Mouse (Mus musculus) retina, postnatal 1 day (tissue): ENCODE results near the gene Kcnq1.

Experiments
- DNase-seq: peaks from one replicate; pipeline ENCODE4 v3.0.0-alpha.2; 2012

The Kcnq1 gene

GRCm38 (mm10) chr7:143138789-143139188 is 32.6 kb downstream of the Kcnq1 start:
- peak; percentile 79 for DNase-seq

- no peak for DNase-seq
These were observed 33.8 kb downstream of the Kcnq1 start for GRCm38 (mm10) chr7:143139932-143140331.

GRCm38 (mm10) chr7:143142680-143143079 is 36.5 kb downstream of the Kcnq1 start:
- DNase-seq: no peak

DNA sequence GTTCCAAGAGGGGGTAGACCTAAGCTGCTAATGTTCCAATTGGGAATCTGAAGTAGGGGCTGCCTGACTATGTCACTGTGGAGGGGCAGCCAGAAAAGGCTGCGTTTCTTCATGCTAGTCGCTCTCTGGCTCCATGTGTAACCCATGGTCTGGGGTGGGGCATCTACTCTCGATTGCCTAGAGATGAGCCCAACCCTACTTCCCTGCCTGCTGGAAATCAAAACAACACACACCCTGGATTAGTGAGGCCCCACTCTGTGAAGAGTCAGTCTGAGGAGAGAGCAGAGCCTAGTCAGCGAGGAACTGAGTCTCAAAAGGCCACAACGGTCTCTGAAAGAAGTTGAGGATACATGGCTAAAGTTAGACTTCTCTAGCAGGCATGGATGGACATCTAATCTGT is 40.9 kb downstream of the Kcnq1 start:
- no peak for DNase-seq

GRCm38 (mm10) chr7:143151171-143151570 is 45.0 kb downstream of the Kcnq1 start:
- peak; percentile 73 for DNase-seq

- DNase-seq: peak; percentile 76
These were observed 46.2 kb downstream of the Kcnq1 start for GRCm38 (mm10) chr7:143152350-143152749.

DNA sequence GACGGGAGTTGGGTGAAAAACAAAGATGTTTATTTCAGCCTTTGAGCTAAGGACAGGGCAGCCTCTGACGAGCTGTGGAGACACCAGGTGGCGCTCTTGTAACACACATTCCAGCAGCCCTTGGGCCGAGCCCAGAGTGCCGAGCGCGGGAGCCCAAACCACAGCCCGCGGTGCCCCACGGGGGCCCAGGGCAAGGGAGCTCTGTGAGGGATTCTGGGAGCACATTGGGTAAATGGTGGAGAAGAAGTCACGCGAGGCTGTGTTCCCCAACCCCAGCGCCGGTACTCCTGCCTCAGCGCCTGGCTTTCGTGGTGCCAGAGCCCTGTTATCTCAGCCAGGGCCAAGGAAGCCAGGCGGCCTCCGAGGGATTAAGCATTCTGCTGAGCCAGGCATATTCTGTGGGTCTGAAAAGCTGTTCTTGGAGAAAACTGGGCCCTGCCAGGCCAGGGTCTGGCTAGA is 47.8 kb downstream of the Kcnq1 start:
- DNase-seq: peak; percentile 89

DNA sequence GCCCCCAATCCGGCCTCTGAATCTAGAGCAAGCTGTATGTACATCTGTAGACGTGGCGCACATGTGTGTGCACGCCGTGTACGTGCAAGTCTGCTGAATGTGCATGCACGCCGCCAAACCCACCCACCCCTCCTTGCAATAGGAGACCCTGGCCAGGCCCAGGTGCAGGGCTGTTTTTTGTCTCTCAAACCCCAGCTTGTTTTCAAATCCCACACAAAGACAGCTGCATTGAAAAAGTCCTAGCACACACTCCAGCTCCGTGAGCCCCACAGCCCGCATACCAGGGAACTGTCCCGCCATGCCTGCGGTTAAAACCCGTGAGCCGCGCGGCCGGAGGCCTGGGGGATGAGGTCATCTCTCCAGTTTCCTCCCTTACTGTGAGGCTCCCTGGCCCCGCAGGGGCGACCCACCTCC is 48.3 kb downstream of the Kcnq1 start:
- peak; percentile 64 for DNase-seq

GRCm38 (mm10) chr7:143155257-143155656 is 49.1 kb downstream of the Kcnq1 start:
- DNase-seq: no peak

DNA sequence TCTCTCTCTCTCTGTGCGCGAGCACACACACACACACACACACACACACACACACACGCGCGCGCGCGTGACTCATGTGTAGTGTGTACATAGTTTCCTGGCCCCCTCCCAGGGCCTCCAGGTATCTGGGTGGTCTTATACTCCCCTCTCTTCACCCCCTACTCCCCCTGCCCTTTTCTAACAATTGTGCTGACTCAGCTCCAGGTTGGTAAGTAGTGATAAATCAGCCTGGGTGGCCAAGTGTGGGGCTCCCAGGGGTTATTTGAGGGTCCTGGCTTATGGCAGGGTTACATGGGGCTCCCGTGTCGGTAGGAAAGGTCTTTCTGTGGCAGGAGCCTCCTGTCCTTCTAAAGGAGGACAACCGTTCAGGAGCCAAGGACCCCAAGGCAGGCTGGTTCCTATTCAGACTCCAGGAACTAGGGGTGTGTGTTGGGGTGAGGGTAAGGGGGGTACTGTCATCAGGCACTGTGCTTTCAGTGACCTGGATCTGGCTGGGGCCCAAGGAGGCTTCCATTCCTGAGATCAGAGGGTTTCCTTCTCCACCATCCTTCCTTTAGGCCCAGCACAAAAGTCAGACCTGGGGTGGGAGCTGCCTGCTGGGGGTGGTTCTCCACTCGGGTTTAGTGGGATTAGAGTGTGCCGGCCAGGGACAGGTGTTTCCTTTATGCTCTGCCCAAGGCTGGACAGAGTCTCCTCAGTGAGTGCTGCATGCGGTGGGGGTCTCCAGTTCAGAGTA is 52.7 kb downstream of the Kcnq1 start:
- peak; percentile 43 for DNase-seq

DNA sequence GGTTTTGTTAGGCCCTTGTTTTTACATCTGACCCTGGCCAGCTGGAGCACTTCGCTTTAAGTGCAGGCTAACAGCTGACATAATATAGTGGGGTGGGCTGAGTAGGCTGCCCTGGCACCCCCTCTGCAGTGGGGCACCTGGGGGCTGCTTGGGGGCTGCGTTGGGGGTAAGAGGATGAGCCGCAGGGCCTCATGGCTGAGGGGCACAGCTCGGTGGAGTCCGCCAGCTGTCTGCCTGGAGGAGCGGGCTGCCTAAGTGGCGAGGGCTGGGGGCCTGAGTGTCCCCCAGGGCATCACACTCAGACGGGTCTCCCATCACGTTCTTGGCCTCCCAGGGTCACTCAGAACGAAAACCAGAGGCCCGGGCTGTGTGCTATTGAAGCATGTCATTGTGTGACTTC is 53.3 kb downstream of the Kcnq1 start:
- DNase-seq: peak; percentile 39

GRCm38 (mm10) chr7:143160057-143160456 is 53.9 kb downstream of the Kcnq1 start:
- no peak for DNase-seq

GRCm38 (mm10) chr7:143162051-143162450 is 55.9 kb downstream of the Kcnq1 start:
- DNase-seq: no peak

- DNase-seq: no peak
These were observed 57.9 kb downstream of the Kcnq1 start for GRCm38 (mm10) chr7:143164074-143164473.

GRCm38 (mm10) chr7:143165687-143166265 is 59.6 kb downstream of the Kcnq1 start:
- no peak for DNase-seq

DNA sequence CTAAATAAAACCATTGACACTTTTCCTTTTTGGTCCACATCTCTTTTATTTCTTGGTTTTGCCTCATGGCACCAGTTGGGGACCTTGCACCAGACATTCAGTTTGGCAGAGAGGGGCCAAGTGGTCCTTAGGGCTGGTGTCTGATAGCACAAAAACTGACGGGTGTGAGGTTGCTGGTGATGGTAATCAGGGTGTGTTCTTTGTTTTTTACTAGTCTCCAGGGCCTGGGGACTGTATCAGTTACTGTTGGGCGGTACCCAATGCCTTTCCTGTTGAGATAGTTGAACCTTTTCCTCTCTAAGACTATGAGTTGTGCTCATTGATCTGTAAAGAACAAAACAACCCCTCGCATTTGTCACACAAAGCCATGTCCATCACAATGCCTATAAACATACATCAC is 61.1 kb downstream of the Kcnq1 start:
- DNase-seq: no peak

GRCm38 (mm10) chr7:143169371-143169770 is 63.2 kb downstream of the Kcnq1 start:
- DNase-seq: no peak

DNA sequence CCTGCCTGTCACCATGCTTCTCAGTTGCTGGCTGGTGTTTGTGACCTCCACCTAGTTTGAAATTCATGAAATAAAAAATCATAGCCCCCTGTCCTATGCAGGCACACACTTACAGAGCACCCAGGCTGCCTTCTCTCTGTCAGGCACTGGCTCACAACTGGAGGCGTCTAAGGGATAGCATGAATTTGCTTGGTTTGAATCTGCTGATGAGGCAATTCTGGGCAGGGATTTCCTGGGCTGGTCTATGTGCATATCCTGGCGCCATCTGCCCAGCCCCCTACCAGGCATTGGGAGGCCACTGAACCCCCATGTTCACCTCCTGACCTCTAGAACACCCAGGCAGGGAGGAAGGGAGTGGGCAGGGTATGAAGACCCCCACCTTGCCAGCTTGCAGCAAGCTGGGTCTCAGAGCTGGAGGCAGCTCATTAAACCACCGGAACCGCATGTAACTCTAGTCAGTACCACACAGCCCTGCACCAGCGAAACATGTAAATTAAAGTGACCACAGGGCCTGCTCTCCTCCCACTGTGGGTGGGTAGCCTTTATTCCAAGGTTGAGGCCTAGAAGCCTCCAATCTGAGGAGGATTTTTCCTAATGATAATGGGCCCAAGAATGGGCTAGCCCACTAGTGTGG is 66.9 kb downstream of the Kcnq1 start:
- DNase-seq: no peak

- peak; percentile 81 for DNase-seq
These were observed 68.5 kb downstream of the Kcnq1 start for GRCm38 (mm10) chr7:143174633-143175032.

- DNase-seq: peak; percentile 35
These were observed 72.7 kb downstream of the Kcnq1 start for GRCm38 (mm10) chr7:143178831-143179230.

- peak; percentile 12 for DNase-seq
These were observed 74.6 kb downstream of the Kcnq1 start for GRCm38 (mm10) chr7:143180761-143181160.

- DNase-seq: no peak
These were observed 75.1 kb downstream of the Kcnq1 start for GRCm38 (mm10) chr7:143181311-143181710.

GRCm38 (mm10) chr7:143185506-143185905 is 79.3 kb downstream of the Kcnq1 start:
- DNase-seq: no peak

DNA sequence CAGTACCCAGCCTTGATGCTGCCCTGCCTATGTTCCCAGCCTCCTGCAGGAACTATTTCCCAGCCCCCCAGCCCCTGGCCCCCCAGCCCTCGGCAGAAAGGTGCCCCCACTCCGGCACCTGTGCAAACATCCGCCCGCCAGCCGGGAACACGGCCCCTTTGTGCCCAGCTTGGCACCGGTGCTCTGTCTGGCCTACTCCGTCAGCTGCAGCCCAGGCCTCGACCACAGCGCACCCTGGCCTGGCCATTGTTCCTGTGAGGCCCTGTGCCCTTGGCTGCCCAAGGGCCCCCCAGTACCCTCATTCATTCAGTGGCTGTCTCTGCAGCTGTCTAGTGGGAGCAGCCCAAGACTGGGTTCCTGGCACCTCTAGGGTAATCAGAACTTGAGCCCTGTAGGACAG is 80.2 kb downstream of the Kcnq1 start:
- peak; percentile 35 for DNase-seq
